Mouse (Mus musculus) hindbrain, embryonic 11.5 days (tissue): Measurements from ENCODE around the gene Glt6d1. TPM values are rescaled to one million over a fixed set of nuclear protein-coding genes. Genes with fewer than 3 reads are reported as not detected.

Source experiments
- ATAC-seq: fragments of 200-750 bp; cut with Nextera tagmentation; 2 replicates; pipeline ENCODE4 v1.8.0; 2017; ENCODE audit warnings: mild to moderate bottlenecking, moderate TSS enrichment, moderate library complexity; ENCODE audit not compliant: low FRiP score
- DNase-seq: peaks from one replicate; pipeline ENCODE4 v3.0.0-alpha.2; 2015; ENCODE audit warnings: low spot score
- H3K27ac ChIP-seq: fragments of 300-500 bp; sonication (generic); 2 replicates; pipeline ENCODE4 v1.5.1; 2014; ENCODE audit warnings: mild to moderate bottlenecking, low read depth, low read length
- H3K27me3 ChIP-seq: fragments of 300-500 bp; sonication (generic); 2 replicates; pipeline ENCODE4 v1.6.1; 2014; ENCODE audit warnings: mild to moderate bottlenecking, low read length, moderate library complexity, mixed read lengths; ENCODE audit not compliant: control insufficient read depth, insufficient read depth
- H3K36me3 ChIP-seq: fragments of 300-500 bp; sonication (generic); 2 replicates; pipeline ENCODE4 v1.6.1; 2014; ENCODE audit warnings: mild to moderate bottlenecking, low read length, moderate library complexity, mixed read lengths; ENCODE audit not compliant: control insufficient read depth, insufficient read depth
- H3K4me1 ChIP-seq: fragments of 300-500 bp; sonication (generic); replicated peaks from 2 replicates; pipeline ENCODE4 v1.6.1; 2014; ENCODE audit warnings: low read length, mixed read lengths; ENCODE audit not compliant: control insufficient read depth, insufficient read depth
- H3K4me2 ChIP-seq: fragments of 300-500 bp; sonication (generic); replicated peaks from 2 replicates; pipeline ENCODE4 v1.6.1; 2014; ENCODE audit warnings: mild to moderate bottlenecking, low read depth, low read length
- H3K4me3 ChIP-seq: fragments of 300-500 bp; sonication (generic); 2 replicates; pipeline ENCODE4 v1.5.1; 2014; ENCODE audit warnings: low read depth, low read length
- H3K9ac ChIP-seq: fragments of 300-500 bp; sonication (generic); 2 replicates; pipeline ENCODE4 v1.6.1; 2014; ENCODE audit warnings: low read depth, low read length
- H3K9me3 ChIP-seq: fragments of 300-500 bp; sonication (generic); 2 replicates; pipeline ENCODE4 v1.6.1; 2016; ENCODE audit warnings: low read length; ENCODE audit not compliant: control insufficient read depth
- WGBS: fragments of 180-500 bp; shearing (Covaris S2); extraction: QIAGEN DNeasy Blood & Tissue Kit; methylation state at CpG from one replicate; pipeline ENCODE4 v1.1.7; 2014; 5-methylcytosine and 5-hydroxymethylcytosine counted together
- polyA plus RNA-seq: library from polyadenylated mRNA; unstranded; fragments of >200 nt; fragmentation: Nextera tagmentation; extraction: Ambion mirVana; gene quantifications from 2 replicates; pipeline ENCODE4 v1.2.1, GENCODE M21; 2014

The Glt6d1 gene
- polyA plus RNA-seq, 1 experiment from 2014 or later, result not detected

GRCm38 (mm10) chr2:25828344-25828947 is 12.8 kb upstream of the Glt6d1 start:
- no peak overlapping the region for H3K4me2 ChIP-seq
- ATAC-seq, result no peak
- H3K9ac ChIP-seq, result no peak overlapping the region
- no peak for DNase-seq
- H3K9me3 ChIP-seq, result no peaks in the 10 kb centered on the region
- no peaks in the 10 kb centered on the region for H3K36me3 ChIP-seq
- no peaks in the 10 kb centered on the region for H3K27me3 ChIP-seq
- no peaks in the 10 kb centered on the region for H3K4me1 ChIP-seq
- H3K27ac ChIP-seq, result no peak overlapping the region
- no peak overlapping the region for H3K4me3 ChIP-seq
- WGBS, result 79% methylated on average over 8 of the region's 8 CpGs

GRCm38 (mm10) chr2:25824751-25825150 is 9.1 kb upstream of the Glt6d1 start:
- Histone ChIP-seq H3K27me3 (no peaks in the 10 kb centered on the region), H3K9ac (no peak overlapping the region), H3K4me3 (no peak overlapping the region), H3K36me3 (no peaks in the 10 kb centered on the region), H3K9me3 (no peaks in the 10 kb centered on the region), H3K4me1 (no peaks in the 10 kb centered on the region), H3K27ac (no peak overlapping the region), H3K4me2 (no peak overlapping the region)
- ATAC-seq (no peak), DNase-seq (no peak)
- WGBS, result 89% methylated on average over 3 of the region's 3 CpGs

- no peak within 1 kb of the TSS for H3K9ac ChIP-seq
- no peaks in the 10 kb centered on the region for H3K27me3 ChIP-seq
- H3K9me3 ChIP-seq, result no peaks in the 10 kb centered on the region
- no peaks in the 10 kb centered on the region for H3K36me3 ChIP-seq
- H3K27ac ChIP-seq, result no peak within 1 kb of the TSS
- DNase-seq (no peak), ATAC-seq (no peak)
- no peak within 1 kb of the TSS for H3K4me3 ChIP-seq
- WGBS, result 100% methylated on average over 1 of the region's 1 CpGs
- H3K4me1 ChIP-seq, result no peaks in the 10 kb centered on the region
- H3K4me2 ChIP-seq, result no peak within 1 kb of the TSS
These were observed 7.2 kb upstream of the Glt6d1 start, which contains the start of gene Lcn9 for GRCm38 (mm10) chr2:25822806-25823205. Gene Lcn9 (plus strand): TSS chr2:25823153.

- WGBS, result 82% methylated on average over 5 of the region's 5 CpGs
- ATAC-seq, result no peak
These were observed 2.3 kb downstream of the Glt6d1 start for GRCm38 (mm10) chr2:25813364-25813763.

GRCm38 (mm10) chr2:25811711-25812110 is 3.9 kb downstream of the Glt6d1 start:
- Histone ChIP-seq H3K9me3 (no peaks in the 10 kb centered on the region), H3K4me3 (no peak overlapping the region), H3K4me1 (no peaks in the 10 kb centered on the region), H3K27ac (no peak overlapping the region), H3K4me2 (no peak overlapping the region), H3K36me3 (no peaks in the 10 kb centered on the region), H3K9ac (no peak overlapping the region), H3K27me3 (no peaks in the 10 kb centered on the region)
- ATAC-seq (no peak), DNase-seq (no peak)
- 73% methylated on average over 2 of the region's 2 CpGs for WGBS

More at GRCm38 (mm10) chr2:25813364-25813763, 2.3 kb downstream of the Glt6d1 start:
- no peak overlapping the region for H3K4me3 ChIP-seq
- no peak for DNase-seq
- H3K27ac ChIP-seq, result no peak overlapping the region
- H3K36me3 ChIP-seq, result no peaks in the 10 kb centered on the region
- H3K27me3 ChIP-seq, result no peaks in the 10 kb centered on the region
- H3K9ac ChIP-seq, result no peak overlapping the region
- H3K4me2 ChIP-seq, result no peak overlapping the region
- H3K9me3 ChIP-seq, result no peaks in the 10 kb centered on the region
- no peaks in the 10 kb centered on the region for H3K4me1 ChIP-seq

- Histone ChIP-seq H3K9ac (no peak overlapping the region), H3K4me1 (no peaks in the 10 kb centered on the region), H3K9me3 (no peaks in the 10 kb centered on the region), H3K27me3 (no peaks in the 10 kb centered on the region), H3K4me3 (no peak overlapping the region), H3K4me2 (no peak overlapping the region), H3K36me3 (no peaks in the 10 kb centered on the region), H3K27ac (no peak overlapping the region)
- ATAC-seq, result no peak
- no peak for DNase-seq
- WGBS, result 54% methylated on average over 5 of the region's 5 CpGs
These were observed 17.6 kb downstream of the Glt6d1 start for GRCm38 (mm10) chr2:25798065-25798464.

GRCm38 (mm10) chr2:25797635-25798034 is 18.0 kb downstream of the Glt6d1 start:
- H3K4me3 ChIP-seq, result no peak overlapping the region
- no peaks in the 10 kb centered on the region for H3K4me1 ChIP-seq
- H3K27ac ChIP-seq, result no peak overlapping the region
- no peaks in the 10 kb centered on the region for H3K27me3 ChIP-seq
- WGBS, result 58% methylated on average over 2 of the region's 2 CpGs
- H3K9me3 ChIP-seq, result no peaks in the 10 kb centered on the region
- ATAC-seq (no peak), DNase-seq (no peak)
- H3K9ac ChIP-seq, result no peak overlapping the region
- no peaks in the 10 kb centered on the region for H3K36me3 ChIP-seq
- no peak overlapping the region for H3K4me2 ChIP-seq

GRCm38 (mm10) chr2:25789092-25789491 is 26.6 kb downstream of the Glt6d1 start:
- Histone ChIP-seq H3K4me1 (no peaks in the 10 kb centered on the region), H3K27ac (no peak overlapping the region), H3K9me3 (no peaks in the 10 kb centered on the region), H3K4me2 (no peak overlapping the region), H3K36me3 (no peaks in the 10 kb centered on the region), H3K4me3 (no peak overlapping the region), H3K27me3 (no peaks in the 10 kb centered on the region), H3K9ac (no peak overlapping the region)
- DNase-seq (no peak), ATAC-seq (no peak)
- 89% methylated on average over 3 of the region's 3 CpGs for WGBS

GRCm38 (mm10) chr2:25785573-25786322 is 29.9 kb downstream of the Glt6d1 start:
- ATAC-seq, result no peak
- no peaks in the 10 kb centered on the region for H3K4me1 ChIP-seq
- no peaks in the 10 kb centered on the region for H3K9me3 ChIP-seq
- H3K9ac ChIP-seq, result no peak overlapping the region
- H3K4me2 ChIP-seq, result no peak overlapping the region
- H3K4me3 ChIP-seq, result no peak overlapping the region
- 74% methylated on average over 5 of the region's 5 CpGs for WGBS
- H3K27ac ChIP-seq, result no peak overlapping the region
- no peaks in the 10 kb centered on the region for H3K36me3 ChIP-seq
- DNase-seq, result no peak
- no peaks in the 10 kb centered on the region for H3K27me3 ChIP-seq
